Mouse (Mus musculus): ENCODE measurements around the gene Hsd17b13. TPM values are rescaled to one million over a fixed set of nuclear protein-coding genes. Genes with fewer than 3 reads are reported as not detected.
"Not testable (repeated sequence)": the region's sequence is repeated elsewhere in the genome, so short reads cannot be mapped to it uniquely, and the experiment has no call there.

Gene Hsd17b13
- total and polyA plus RNA-seq, 2 experiments = 179 to 252 TPM

- Histone ChIP-seq H3K4me3 (ENCODE audit: insufficient read depth, low read depth, low read length) (no peak overlapping the region), H3K27me3 (ENCODE audit: control insufficient read depth, insufficient read depth, low read length) (no peaks in the 10 kb centered on the region), H3K27ac (replicated peaks; ENCODE audit: insufficient read depth, low read depth, low read length) (no peak overlapping the region), H3K4me1 (ENCODE audit: control insufficient read depth, insufficient read depth, low read length) (no peaks in the 10 kb centered on the region), H3K36me3 (ENCODE audit: control insufficient read depth, insufficient read depth, low read length) (no peaks in the 10 kb centered on the region), H3K79me2 (ENCODE audit: control insufficient read depth, insufficient read depth, low read length) (no peaks in the 10 kb centered on the region), H3K9ac (ENCODE audit: low read depth, low read length) (no peak overlapping the region)
- 81% methylated on average over 11 of the region's 11 CpGs for WGBS
- TF ChIP-seq CTCF (IDR thresholded peaks at IDR 0.05; ENCODE audit: low read depth, low read length) (no peak), POLR2A (IDR thresholded peaks at IDR 0.05; ENCODE audit: extremely low read depth, insufficient read depth, low read length) (no peak)
- DNase-seq (ENCODE audit: extremely low read depth, low read depth, low spot score) = no peak
Measured at GRCm38 (mm10) chr5:103938547-103939349, 38.5 kb downstream of the Hsd17b13 start.

DNA sequence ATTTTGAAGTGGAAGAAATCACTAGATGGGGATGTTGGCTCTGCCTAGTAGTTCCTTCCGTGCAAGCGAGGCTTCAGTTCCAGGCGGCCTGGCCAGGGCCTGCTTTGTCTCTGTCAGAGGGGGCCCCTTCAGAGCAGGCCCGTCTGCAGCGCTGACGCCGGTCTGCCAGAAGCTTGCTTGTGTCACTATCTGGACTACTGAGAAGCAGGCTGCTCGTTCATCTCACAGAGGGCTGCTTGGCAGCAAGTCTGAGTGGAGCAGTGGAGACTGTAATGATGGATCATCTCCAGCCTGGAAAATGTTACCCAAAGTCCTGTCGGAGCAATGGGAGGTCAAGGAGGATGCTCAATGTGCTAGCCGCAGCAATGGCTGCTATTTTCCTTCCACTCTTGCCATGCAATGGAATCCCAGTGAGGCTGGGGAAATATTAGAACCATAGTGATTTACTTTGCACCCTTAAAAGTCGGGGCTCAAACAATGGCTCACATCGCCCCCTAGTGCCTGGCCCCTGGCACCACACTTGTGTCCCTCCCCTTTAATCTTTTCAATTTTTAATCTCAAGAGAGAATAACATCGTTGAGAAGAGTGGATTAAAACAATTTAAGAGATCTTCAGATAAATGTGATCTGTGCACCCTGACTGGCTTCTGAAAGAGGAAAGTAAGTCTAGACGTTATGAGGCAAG, 40.2 kb downstream of the Hsd17b13 start:
- TF ChIP-seq CTCF (IDR thresholded peaks at IDR 0.05; ENCODE audit: low read depth, low read length) (peak; percentile 90), POLR2A (IDR thresholded peaks at IDR 0.05; ENCODE audit: extremely low read depth, insufficient read depth, low read length) (no peak)
- 64% methylated on average over 14 of the region's 14 CpGs for WGBS

DNA sequence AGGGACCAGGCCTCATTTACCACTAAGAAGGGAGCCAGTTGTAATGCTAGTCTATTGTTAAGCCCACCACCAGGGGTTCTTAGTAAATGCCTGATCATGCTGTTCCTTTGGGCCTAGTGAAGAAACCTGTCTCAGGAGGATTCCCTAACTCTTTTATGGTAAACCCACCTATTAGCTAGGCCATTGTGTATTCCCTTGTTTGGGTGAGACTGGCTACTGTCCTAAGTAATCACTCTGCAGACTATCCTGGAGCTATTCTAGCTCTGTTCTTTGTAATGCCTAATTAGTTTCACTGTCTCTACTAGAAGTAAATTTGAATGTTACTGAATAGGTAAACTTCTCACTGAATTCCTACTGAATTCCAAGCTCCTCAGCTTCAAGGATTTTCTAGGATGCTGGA, 45.3 kb downstream of the Hsd17b13 start:
- H3K4me3 ChIP-seq (ENCODE audit: insufficient read depth, low read depth, low read length); H3K36me3 ChIP-seq (ENCODE audit: control insufficient read depth, insufficient read depth, low read length); H3K27me3 ChIP-seq (ENCODE audit: control insufficient read depth, insufficient read depth, low read length); H3K4me1 ChIP-seq (ENCODE audit: control insufficient read depth, insufficient read depth, low read length); DNase-seq (ENCODE audit: extremely low read depth, low read depth, low spot score); H3K9ac ChIP-seq (ENCODE audit: low read depth, low read length); H3K27ac ChIP-seq (replicated peaks; ENCODE audit: insufficient read depth, low read depth, low read length); H3K79me2 ChIP-seq (ENCODE audit: control insufficient read depth, insufficient read depth, low read length): not testable (repeated sequence)

More for the DNA sequence above, 40.2 kb downstream of the Hsd17b13 start:
- Histone ChIP-seq H3K4me1 (ENCODE audit: control insufficient read depth, insufficient read depth, low read length) (no peaks in the 10 kb centered on the region), H3K27ac (replicated peaks; ENCODE audit: insufficient read depth, low read depth, low read length) (no peak overlapping the region), H3K9ac (ENCODE audit: low read depth, low read length) (no peak overlapping the region), H3K79me2 (ENCODE audit: control insufficient read depth, insufficient read depth, low read length) (no peaks in the 10 kb centered on the region), H3K27me3 (ENCODE audit: control insufficient read depth, insufficient read depth, low read length) (no peaks in the 10 kb centered on the region), H3K4me3 (ENCODE audit: insufficient read depth, low read depth, low read length) (no peak overlapping the region), H3K36me3 (ENCODE audit: control insufficient read depth, insufficient read depth, low read length) (no peaks in the 10 kb centered on the region)
- peak; percentile 22 for DNase-seq (ENCODE audit: extremely low read depth, low read depth, low spot score)

- H3K27ac ChIP-seq (replicated peaks; ENCODE audit: insufficient read depth, low read depth, low read length) = no peak overlapping the region
- H3K9ac ChIP-seq (ENCODE audit: low read depth, low read length) = no peak overlapping the region
- H3K4me3 ChIP-seq (ENCODE audit: insufficient read depth, low read depth, low read length) = no peak overlapping the region
- H3K36me3 ChIP-seq (ENCODE audit: control insufficient read depth, insufficient read depth, low read length) = no peaks in the 10 kb centered on the region
- no peaks in the 10 kb centered on the region for H3K27me3 ChIP-seq (ENCODE audit: control insufficient read depth, insufficient read depth, low read length)
- TF ChIP-seq CTCF (IDR thresholded peaks at IDR 0.05; ENCODE audit: low read depth, low read length) = no peak
- TF ChIP-seq POLR2A (IDR thresholded peaks at IDR 0.05; ENCODE audit: extremely low read depth, insufficient read depth, low read length) = no peak
- peaks cover 4% of the 10 kb centered on the region for H3K4me1 ChIP-seq (ENCODE audit: control insufficient read depth, insufficient read depth, low read length)
- 82% methylated on average over 5 of the region's 5 CpGs for WGBS
- no peak for DNase-seq (ENCODE audit: extremely low read depth, low read depth, low spot score)
- H3K79me2 ChIP-seq (ENCODE audit: control insufficient read depth, insufficient read depth, low read length) = no peaks in the 10 kb centered on the region
Measured at GRCm38 (mm10) chr5:103930511-103930910, 46.7 kb downstream of the Hsd17b13 start.

DNA sequence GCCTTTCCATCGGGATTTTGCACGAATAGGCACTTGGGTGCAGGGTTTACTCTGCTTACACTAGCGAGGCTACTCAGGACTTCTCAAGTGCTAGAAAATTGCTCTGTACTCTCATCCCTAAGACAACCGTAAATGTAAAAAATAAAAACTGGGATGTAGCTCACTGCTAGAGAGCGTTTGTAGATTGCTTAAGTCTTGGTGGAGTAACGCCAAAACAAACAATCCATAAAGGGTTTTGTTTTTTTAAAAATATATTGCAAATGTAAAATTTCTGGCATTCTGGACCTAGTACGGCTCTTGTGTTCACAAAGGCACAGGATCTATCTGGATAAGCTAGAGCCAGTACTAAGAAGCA, 49.0 kb downstream of the Hsd17b13 start:
- DNase-seq (ENCODE audit: extremely low read depth, low read depth, low spot score) = no peak
- peaks cover 4% of the 10 kb centered on the region for H3K4me1 ChIP-seq (ENCODE audit: control insufficient read depth, insufficient read depth, low read length)
- 0 out of 2 replicates have a peak overlapping the region, but pooled peaks have one; percentile 75 for H3K4me3 ChIP-seq (ENCODE audit: insufficient read depth, low read depth, low read length)
- peak overlapping the region; percentile 90; the same call in 1 of the 2 replicates for H3K9ac ChIP-seq (ENCODE audit: low read depth, low read length)
- peak overlapping the region; percentile 67; the same call in 1 of the 2 replicates for H3K27ac ChIP-seq (replicated peaks; ENCODE audit: insufficient read depth, low read depth, low read length)
- H3K36me3 ChIP-seq (ENCODE audit: control insufficient read depth, insufficient read depth, low read length) = no peaks in the 10 kb centered on the region
- no peak for TF ChIP-seq CTCF (IDR thresholded peaks at IDR 0.05; ENCODE audit: low read depth, low read length)
- WGBS = 20% methylated on average over 7 of the region's 7 CpGs
- H3K27me3 ChIP-seq (ENCODE audit: control insufficient read depth, insufficient read depth, low read length) = no peaks in the 10 kb centered on the region
- no peaks in the 10 kb centered on the region for H3K79me2 ChIP-seq (ENCODE audit: control insufficient read depth, insufficient read depth, low read length)

Data from liver, adult 2 months (tissue).